Mouse (Mus musculus) splenic B cell, adult 2 months (primary cell): ENCODE measurements at regions not wholly inside any gene's neighbourhood (a gene's known extent, or its start where the extent isn't known, plus 50 kb on each side); places are given as distances from the start of the nearest gene placed in this dataset.

Experiments used
- DNase-seq: peaks from one replicate; pipeline ENCODE4 v3.0.0-alpha.2; 2011; ENCODE audit warnings: low read depth, low spot score
- H3K27me3 ChIP-seq: 2 replicates; pipeline ENCODE4 v1.6.1; 2012; ENCODE audit warnings: mild to moderate bottlenecking, low read length, moderate library complexity, mixed read lengths; ENCODE audit not compliant: control insufficient read depth, poor library complexity, insufficient read depth, severe bottlenecking
- H3K36me3 ChIP-seq: 2 replicates; pipeline ENCODE4 v1.6.1; 2012; ENCODE audit warnings: mild to moderate bottlenecking, low read length, moderate library complexity, mixed read lengths; ENCODE audit not compliant: control insufficient read depth, poor library complexity, insufficient read depth, severe bottlenecking

GRCm38 (mm10) chr2:105611014-105611413 is 57.7 kb upstream of the Pax6 start:
- H3K36me3 ChIP-seq = no peaks in the 10 kb centered on the region
- no peak for DNase-seq
- H3K27me3 ChIP-seq = no peaks in the 10 kb centered on the region

- H3K27me3 ChIP-seq = no peaks in the 10 kb centered on the region
- DNase-seq = no peak
- H3K36me3 ChIP-seq = no peaks in the 10 kb centered on the region
These were observed 57.0 kb upstream of the Pax6 start for GRCm38 (mm10) chr2:105611651-105612050.

GRCm38 (mm10) chr2:105612051-105612664 is 56.5 kb upstream of the Pax6 start:
- DNase-seq = no peak

GRCm38 (mm10) chr2:105612706-105613105 is 56.0 kb upstream of the Pax6 start:
- H3K27me3 ChIP-seq = no peaks in the 10 kb centered on the region
- no peak for DNase-seq
- no peaks in the 10 kb centered on the region for H3K36me3 ChIP-seq

More at GRCm38 (mm10) chr2:105612051-105612664, 56.5 kb upstream of the Pax6 start:
- H3K27me3 ChIP-seq = no peaks in the 10 kb centered on the region
- no peaks in the 10 kb centered on the region for H3K36me3 ChIP-seq

- no peak for DNase-seq
- Histone ChIP-seq H3K27me3 (no peaks in the 10 kb centered on the region), H3K36me3 (no peaks in the 10 kb centered on the region)
These were observed 55.5 kb upstream of the Pax6 start for GRCm38 (mm10) chr2:105613243-105613642.

- peak; percentile 1 for DNase-seq
- no peaks in the 10 kb centered on the region for H3K36me3 ChIP-seq
- H3K27me3 ChIP-seq = no peaks in the 10 kb centered on the region
These were observed 52.6 kb upstream of the Pax6 start for GRCm38 (mm10) chr2:105615891-105616733.
